Mouse (Mus musculus): ENCODE results near the gene Gmcl1.

The Gmcl1 gene

DNA sequence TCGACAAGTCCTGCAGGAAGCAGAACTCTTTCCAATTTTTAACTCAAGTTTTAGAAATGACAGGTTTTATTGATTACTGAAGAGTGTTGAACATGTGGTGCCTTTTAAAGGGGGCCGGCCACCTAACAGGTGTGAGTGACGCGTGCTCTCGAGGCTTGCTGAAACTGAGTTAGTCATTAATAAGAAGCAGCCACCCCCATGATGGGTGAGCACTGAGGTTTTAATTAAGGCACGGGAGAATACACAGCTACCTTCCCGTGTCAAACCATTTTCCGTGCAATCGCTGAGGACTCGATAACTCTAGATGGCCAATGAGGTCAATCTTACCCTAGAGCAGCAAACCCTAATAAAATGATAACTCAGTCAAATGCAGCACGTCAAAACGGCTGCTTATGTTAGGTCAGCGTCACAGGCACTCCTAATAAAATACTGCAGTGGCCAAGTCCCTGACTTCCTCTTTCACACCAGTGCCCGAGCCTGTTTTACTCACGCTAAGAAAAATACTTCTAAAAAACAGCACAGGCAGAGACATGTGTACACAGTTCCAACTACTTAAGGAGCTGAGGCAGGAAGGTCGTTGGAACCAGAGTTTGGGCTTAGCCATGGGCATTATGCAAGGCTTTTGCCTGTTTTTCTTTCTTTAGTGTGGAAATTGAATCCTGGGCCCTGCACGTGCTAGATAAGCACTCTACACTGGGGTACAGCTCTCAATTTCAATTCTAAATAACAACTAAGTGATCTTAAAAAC, 67.4 kb downstream of the Gmcl1 start:
- DNase-seq (ENCODE audit: extremely low spot score, low spot score) = no peak

GRCm38 (mm10) chr6:86665076-86665475, 68.1 kb downstream of the Gmcl1 start:
- no peak for DNase-seq (ENCODE audit: extremely low spot score, low spot score)

- no peak for DNase-seq (ENCODE audit: extremely low spot score, low spot score)
Observed at GRCm38 (mm10) chr6:86660161-86660877, 72.9 kb downstream of the Gmcl1 start.

GRCm38 (mm10) chr6:86658501-86658900, 74.7 kb downstream of the Gmcl1 start:
- DNase-seq (ENCODE audit: extremely low spot score, low spot score) = no peak

DNA sequence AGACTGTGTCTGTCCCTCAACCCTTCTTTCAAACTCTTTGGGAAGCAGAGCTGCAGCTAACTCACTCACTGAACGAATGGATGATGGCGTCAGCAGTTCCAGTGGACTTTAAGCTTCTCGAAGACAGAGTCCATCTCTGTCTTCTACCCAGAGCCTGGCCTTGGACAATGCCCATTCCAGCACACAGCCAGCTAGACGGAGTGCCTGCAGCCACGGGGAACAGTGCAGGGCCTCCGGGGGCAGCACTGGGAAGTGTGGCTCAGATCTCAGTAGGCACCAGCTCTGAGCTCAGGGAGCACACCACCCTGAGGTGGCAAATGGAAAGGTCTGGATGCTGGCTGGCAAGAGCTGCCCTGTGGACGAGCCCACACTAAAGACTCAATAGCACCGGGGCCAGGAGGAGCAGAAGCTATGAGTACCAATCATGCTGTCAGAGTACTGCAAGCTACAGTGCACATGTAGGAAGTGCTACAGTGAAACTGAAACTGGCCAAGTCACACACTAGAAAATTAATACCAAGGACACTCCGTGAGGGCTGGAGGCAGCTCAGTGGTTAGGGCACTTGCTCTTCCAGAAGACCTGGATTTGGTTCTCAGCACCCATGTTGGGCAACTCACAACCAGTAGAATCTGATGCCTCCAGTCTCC, 78.8 kb downstream of the Gmcl1 start:
- DNase-seq (ENCODE audit: extremely low spot score, low spot score) = no peak

GRCm38 (mm10) chr6:86653026-86653425, 80.2 kb downstream of the Gmcl1 start:
- no peak for DNase-seq (ENCODE audit: extremely low spot score, low spot score)

DNA sequence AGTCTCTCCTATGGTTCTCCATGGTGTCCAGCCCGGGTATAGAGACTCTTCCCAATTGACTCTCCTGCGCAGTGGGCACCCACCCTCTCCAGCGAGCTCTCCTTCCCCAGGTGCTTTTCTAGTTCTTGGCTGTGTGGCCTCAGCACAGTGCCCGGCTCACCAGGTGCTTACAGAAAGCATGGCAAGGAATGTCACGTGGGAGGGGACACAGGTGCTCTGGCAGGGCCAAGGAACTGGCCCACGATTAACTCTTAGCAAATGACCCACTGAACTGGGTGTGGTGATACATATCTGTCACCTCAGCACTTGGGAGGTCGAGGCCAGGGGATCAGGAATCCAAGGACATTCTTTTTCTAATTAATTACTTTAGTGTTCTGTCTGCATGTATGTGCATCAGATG, 87.0 kb downstream of the Gmcl1 start:
- no peak for DNase-seq (ENCODE audit: extremely low spot score, low spot score)

GRCm38 (mm10) chr6:86645551-86645950, 87.6 kb downstream of the Gmcl1 start:
- DNase-seq (ENCODE audit: extremely low spot score, low spot score) = no peak

DNA sequence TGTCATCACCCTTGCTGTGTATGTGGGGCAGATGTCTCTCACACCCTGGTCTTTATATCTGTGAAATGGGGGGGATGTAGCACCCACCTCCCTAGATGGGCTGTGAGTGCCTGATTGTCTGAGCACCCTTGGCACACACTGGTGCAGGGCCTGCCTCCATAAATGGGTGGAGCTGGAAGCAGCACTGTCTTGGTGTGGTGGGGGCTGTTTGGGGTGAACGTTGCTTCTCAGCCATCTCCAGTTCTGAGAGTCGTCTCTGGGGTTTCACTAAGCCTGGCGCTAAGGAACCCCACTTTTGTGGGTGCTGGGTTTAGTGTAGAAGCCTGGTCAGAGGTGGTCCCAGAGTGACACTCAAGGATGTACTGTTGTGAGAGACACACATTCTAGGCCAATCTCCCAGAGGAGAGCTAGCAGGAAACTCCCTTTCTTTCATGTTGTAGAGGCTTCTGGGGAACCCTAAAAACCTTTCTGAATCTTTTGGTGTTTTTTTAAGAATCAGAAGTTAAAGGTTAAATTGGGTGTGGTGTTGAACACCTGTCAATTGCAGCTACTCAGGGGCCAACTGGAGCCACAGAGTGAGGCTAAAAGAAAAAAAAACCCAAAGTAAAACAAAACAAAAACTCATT, 88.3 kb downstream of the Gmcl1 start:
- DNase-seq (ENCODE audit: extremely low spot score, low spot score) = no peak

Measured in neural tube, embryonic 10.5 days (tissue).